Mouse (Mus musculus): ENCODE measurements around the gene Rhot2. TPM values are rescaled to one million over a fixed set of nuclear protein-coding genes. Genes with fewer than 3 reads are reported as not detected.

Rhot2 gene
- polyA plus RNA-seq, 1 experiment from 2014 or later = 7.1 TPM

DNA sequence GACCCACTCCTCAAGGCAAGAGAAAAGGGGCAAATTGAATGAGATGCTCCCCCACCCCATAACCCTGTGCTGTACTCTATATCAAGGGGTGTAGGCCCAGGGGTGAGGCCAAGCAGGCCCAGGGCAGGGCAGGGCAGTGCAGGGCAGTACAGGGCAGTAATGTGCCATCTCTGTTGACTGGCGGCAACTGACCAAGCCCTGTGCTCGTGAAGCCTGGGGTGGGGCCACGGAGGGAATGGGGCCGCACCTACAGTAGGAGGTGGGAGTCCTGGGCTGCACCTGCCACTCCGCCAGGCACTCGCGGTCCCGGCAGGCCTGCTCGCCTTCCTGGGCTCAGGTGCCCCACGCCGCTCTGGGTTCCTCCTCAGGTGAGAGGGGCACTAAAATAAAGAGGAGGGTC is 20.6 kb upstream of the Rhot2 start:
- DNase-seq (ENCODE audit: low spot score) (no peak), ATAC-seq (replicated peaks; ENCODE audit: insufficient number of reproducible peaks, low FRiP score, low TSS enrichment, low read depth) (no peak)
- Histone ChIP-seq H3K36me3 (replicated peaks; ENCODE audit: control insufficient read depth, insufficient read depth, low read depth, low read length) (no peaks in the 10 kb centered on the region), H3K4me3 (ENCODE audit: low read depth, low read length) (no peak overlapping the region), H3K9me3 (replicated peaks; ENCODE audit: control insufficient read depth, low read length) (no peaks in the 10 kb centered on the region), H3K27me3 (ENCODE audit: control insufficient read depth, insufficient read depth, low read length) (no peaks in the 10 kb centered on the region), H3K27ac (replicated peaks; ENCODE audit: low read depth, low read length) (no peak overlapping the region), H3K4me2 (ENCODE audit: low read depth, low read length) (no peak overlapping the region), H3K4me1 (ENCODE audit: control insufficient read depth, insufficient read depth, low read length) (peaks cover 15% of the 10 kb centered on the region), H3K9ac (replicated peaks; ENCODE audit: low read length) (no peak overlapping the region)
- 87% methylated on average over 11 of the region's 11 CpGs for WGBS

DNA sequence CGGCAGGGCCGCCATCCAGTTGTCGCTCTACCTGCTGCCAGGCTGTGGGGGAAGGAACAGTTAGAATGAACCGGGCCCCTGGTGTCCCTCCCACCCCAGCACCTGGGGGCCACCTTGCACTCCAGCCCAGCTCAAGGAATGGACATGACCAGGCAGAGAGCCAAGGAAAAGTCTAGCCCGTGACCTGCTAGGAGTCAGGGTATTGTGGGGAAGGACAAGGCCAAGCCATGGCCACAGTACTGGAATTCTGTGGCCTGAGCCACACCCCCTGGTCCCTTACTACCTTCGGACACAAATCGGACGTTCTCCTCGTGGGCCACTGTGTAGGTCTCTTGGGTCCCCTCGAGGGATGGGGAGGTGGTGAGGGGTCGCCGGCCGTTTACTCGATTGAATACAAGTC is 19.7 kb upstream of the Rhot2 start:
- H3K9ac ChIP-seq (replicated peaks; ENCODE audit: low read length) = no peak overlapping the region; the same call in 1 of the 2 replicates
- no peak overlapping the region for H3K4me3 ChIP-seq (ENCODE audit: low read depth, low read length)
- no peaks in the 10 kb centered on the region for H3K9me3 ChIP-seq (replicated peaks; ENCODE audit: control insufficient read depth, low read length)
- 92% methylated on average over 14 of the region's 14 CpGs for WGBS
- H3K4me2 ChIP-seq (ENCODE audit: low read depth, low read length) = no peak overlapping the region
- no peaks in the 10 kb centered on the region for H3K36me3 ChIP-seq (replicated peaks; ENCODE audit: control insufficient read depth, insufficient read depth, low read depth, low read length)
- H3K27ac ChIP-seq (replicated peaks; ENCODE audit: low read depth, low read length) = no peak overlapping the region
- peaks cover 15% of the 10 kb centered on the region for H3K4me1 ChIP-seq (ENCODE audit: control insufficient read depth, insufficient read depth, low read length)
- ATAC-seq (replicated peaks; ENCODE audit: insufficient number of reproducible peaks, low FRiP score, low TSS enrichment, low read depth) (no peak), DNase-seq (ENCODE audit: low spot score) (no peak)
- H3K27me3 ChIP-seq (ENCODE audit: control insufficient read depth, insufficient read depth, low read length) = no peaks in the 10 kb centered on the region

DNA sequence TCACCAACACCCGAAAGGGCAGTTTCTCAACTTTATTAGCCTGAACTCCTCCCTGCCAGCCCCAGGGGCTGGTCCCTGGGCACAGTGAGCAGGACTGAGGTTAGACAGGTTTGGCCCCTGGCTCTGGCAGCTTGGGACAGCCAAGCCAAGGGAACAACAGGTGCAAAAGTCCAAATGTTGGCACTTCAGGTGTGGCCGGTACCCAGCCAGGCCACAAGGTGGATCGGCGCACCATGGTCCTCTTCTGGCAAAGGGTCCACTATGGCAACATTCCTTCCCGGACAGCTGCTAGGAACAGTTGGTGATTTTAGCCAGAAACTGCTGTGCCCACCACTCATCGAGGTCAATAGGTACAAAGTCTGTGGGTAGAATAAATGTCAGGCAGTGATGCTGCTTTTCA is 19.0 kb upstream of the Rhot2 start:
- Histone ChIP-seq H3K9me3 (replicated peaks; ENCODE audit: control insufficient read depth, low read length) (no peaks in the 10 kb centered on the region), H3K4me3 (ENCODE audit: low read depth, low read length) (no peak overlapping the region), H3K4me1 (ENCODE audit: control insufficient read depth, insufficient read depth, low read length) (peaks cover 15% of the 10 kb centered on the region), H3K9ac (replicated peaks; ENCODE audit: low read length) (no peak overlapping the region), H3K4me2 (ENCODE audit: low read depth, low read length) (no peak overlapping the region), H3K36me3 (replicated peaks; ENCODE audit: control insufficient read depth, insufficient read depth, low read depth, low read length) (no peaks in the 10 kb centered on the region), H3K27me3 (ENCODE audit: control insufficient read depth, insufficient read depth, low read length) (no peaks in the 10 kb centered on the region), H3K27ac (replicated peaks; ENCODE audit: low read depth, low read length) (no peak overlapping the region)
- 94% methylated on average over 6 of the region's 6 CpGs for WGBS
- no peak for ATAC-seq (replicated peaks; ENCODE audit: insufficient number of reproducible peaks, low FRiP score, low TSS enrichment, low read depth)
- no peak for DNase-seq (ENCODE audit: low spot score)

DNA sequence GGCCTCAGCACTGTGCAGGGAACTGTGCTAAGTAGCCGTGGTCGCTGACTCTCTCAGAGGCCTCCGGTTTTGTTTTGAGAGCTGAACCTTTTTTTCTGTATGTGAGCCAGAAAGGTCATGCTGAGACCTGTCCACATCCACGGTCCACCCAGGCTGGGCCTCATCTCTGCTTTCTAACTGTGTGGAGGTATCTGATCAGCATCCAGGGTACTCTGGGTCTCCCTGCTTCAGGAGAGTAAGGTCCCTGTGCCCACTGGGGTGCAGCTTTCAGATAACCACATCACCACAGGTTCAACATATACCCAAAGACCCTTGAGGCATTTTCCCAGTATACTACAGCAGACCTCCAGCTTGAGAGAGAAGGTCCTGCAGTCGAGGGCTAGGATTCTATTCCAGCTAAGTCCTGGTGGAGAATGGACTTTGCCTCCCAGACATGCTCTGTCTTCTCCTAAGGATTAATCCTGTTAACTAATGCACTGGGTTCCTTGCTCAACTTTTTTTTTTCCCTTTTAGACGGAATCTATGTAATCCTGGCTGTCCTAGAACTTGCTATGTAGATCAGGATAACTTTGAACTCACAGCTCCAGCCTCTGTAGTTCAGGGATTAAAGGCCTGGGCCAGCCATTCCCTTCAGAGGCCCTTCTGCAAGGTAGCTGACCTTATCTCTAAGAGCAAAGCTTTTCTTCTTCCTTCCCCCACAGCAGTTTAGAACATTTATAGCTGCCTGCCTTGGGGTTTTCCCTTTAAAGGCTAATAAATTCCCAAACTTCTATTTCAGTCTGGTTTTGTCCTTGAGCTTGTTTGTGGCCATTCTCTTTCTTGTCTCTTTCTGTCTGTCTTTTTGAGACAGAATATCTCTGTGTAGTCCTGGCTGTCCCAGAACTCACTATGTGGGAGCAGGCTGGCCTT is 17.3 kb upstream of the Rhot2 start:
- H3K4me2 ChIP-seq (ENCODE audit: low read depth, low read length) = peak overlapping the region; percentile 81
- no peaks in the 10 kb centered on the region for H3K36me3 ChIP-seq (replicated peaks; ENCODE audit: control insufficient read depth, insufficient read depth, low read depth, low read length)
- peak overlapping the region; percentile 76 for H3K27ac ChIP-seq (replicated peaks; ENCODE audit: low read depth, low read length)
- H3K9ac ChIP-seq (replicated peaks; ENCODE audit: low read length) = peak overlapping the region; percentile 75
- peaks cover 9% of the 10 kb centered on the region for H3K4me1 ChIP-seq (ENCODE audit: control insufficient read depth, insufficient read depth, low read length)
- no peaks in the 10 kb centered on the region for H3K9me3 ChIP-seq (replicated peaks; ENCODE audit: control insufficient read depth, low read length)
- H3K4me3 ChIP-seq (ENCODE audit: low read depth, low read length) = peak overlapping the region; percentile 54
- DNase-seq (ENCODE audit: low spot score) (no peak), ATAC-seq (replicated peaks; ENCODE audit: insufficient number of reproducible peaks, low FRiP score, low TSS enrichment, low read depth) (peak; percentile 50; the same call in 1 of the 2 replicates)
- H3K27me3 ChIP-seq (ENCODE audit: control insufficient read depth, insufficient read depth, low read length) = no peaks in the 10 kb centered on the region
- WGBS = 10% methylated on average over 6 of the region's 6 CpGs

DNA sequence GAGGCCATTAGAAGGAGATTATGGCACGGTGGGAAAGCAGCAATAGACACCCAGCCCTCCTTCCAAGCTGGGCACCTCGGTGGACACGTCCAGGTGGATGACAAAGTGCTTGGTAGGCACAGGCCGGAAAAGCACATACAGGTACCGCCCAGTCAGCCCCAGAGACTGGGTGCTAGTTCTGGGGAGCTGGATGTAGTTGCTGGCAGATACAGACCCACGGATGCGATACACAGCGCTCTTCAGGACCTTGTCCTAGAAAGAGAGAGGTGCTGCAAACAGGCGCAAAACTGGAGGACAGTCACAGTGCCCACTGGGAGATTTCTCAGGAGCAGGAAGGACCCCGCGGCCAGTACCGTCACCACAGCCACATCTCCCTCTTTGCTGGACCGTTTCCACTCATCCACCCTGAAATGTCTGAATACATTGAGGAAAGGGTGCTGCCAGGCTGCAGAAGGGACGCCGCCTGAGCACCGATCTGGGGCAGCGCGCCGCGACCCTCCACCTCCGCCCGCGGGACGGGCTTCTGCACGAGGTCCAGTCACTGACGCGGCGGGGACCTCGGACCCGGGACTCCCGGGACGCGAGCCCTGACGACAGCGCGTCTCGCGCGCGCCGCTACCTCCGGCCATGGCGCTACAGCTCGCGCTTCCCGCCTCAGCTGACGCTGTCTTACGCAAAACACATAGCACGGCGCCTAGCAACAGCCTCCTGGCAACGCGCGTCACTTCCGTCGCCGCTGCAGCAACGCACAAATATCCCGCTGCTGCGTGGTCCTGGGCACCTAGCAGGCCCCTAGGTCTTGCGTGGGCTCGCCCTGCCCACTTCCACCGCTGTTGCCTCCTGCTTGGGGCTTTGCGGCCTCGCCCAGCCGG is 16.4 kb upstream of the Rhot2 start, which contains the start of gene Wdr90:
TSS of gene Wdr90 (minus strand) at position 670 of the 872 bp plus-strand sequence.
- Histone ChIP-seq H3K9ac (replicated peaks; ENCODE audit: low read length) (peak within 1 kb of the TSS; percentile 75), H3K4me3 (ENCODE audit: low read depth, low read length) (peak within 1 kb of the TSS; percentile 54), H3K4me1 (ENCODE audit: control insufficient read depth, insufficient read depth, low read length) (peaks cover 9% of the 10 kb centered on the region), H3K27ac (replicated peaks; ENCODE audit: low read depth, low read length) (peak within 1 kb of the TSS; percentile 76), H3K27me3 (ENCODE audit: control insufficient read depth, insufficient read depth, low read length) (no peaks in the 10 kb centered on the region), H3K9me3 (replicated peaks; ENCODE audit: control insufficient read depth, low read length) (no peaks in the 10 kb centered on the region), H3K36me3 (replicated peaks; ENCODE audit: control insufficient read depth, insufficient read depth, low read depth, low read length) (no peaks in the 10 kb centered on the region), H3K4me2 (ENCODE audit: low read depth, low read length) (peak within 1 kb of the TSS; percentile 81)
- peak; percentile 90 for ATAC-seq (replicated peaks; ENCODE audit: insufficient number of reproducible peaks, low FRiP score, low TSS enrichment, low read depth)
- WGBS = 4% methylated on average over 65 of the region's 65 CpGs
- DNase-seq (ENCODE audit: low spot score) = peak; percentile 96

DNA sequence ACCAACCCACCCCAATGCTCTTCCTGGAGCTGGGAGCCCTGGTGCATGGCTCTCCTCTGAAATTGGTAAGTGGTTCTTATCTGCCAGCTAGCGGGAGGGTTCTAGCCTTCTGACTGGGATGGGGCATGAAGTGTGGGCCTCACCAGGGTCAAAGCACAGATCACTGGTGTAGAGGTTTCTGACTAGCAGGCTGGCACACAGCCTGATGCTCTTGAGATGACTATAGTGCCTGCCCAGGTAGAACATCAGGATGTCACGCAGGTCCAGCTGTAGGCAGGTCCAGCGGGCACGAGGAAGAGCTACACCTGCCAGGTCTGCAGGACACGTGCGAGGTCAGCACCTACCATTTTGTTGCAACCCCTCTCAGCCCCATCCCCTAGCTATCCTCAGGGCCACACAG is 15.6 kb upstream of the Rhot2 start:
- H3K27ac ChIP-seq (replicated peaks; ENCODE audit: low read depth, low read length) = no peak overlapping the region
- WGBS = 94% methylated on average over 6 of the region's 6 CpGs
- no peak for ATAC-seq (replicated peaks; ENCODE audit: insufficient number of reproducible peaks, low FRiP score, low TSS enrichment, low read depth)
- H3K27me3 ChIP-seq (ENCODE audit: control insufficient read depth, insufficient read depth, low read length) = no peaks in the 10 kb centered on the region
- no peaks in the 10 kb centered on the region for H3K36me3 ChIP-seq (replicated peaks; ENCODE audit: control insufficient read depth, insufficient read depth, low read depth, low read length)
- peak overlapping the region; percentile 54; the same call in 1 of the 2 replicates for H3K4me3 ChIP-seq (ENCODE audit: low read depth, low read length)
- H3K4me2 ChIP-seq (ENCODE audit: low read depth, low read length) = peak overlapping the region; percentile 81; the same call in 1 of the 2 replicates
- H3K9me3 ChIP-seq (replicated peaks; ENCODE audit: control insufficient read depth, low read length) = no peaks in the 10 kb centered on the region
- peak overlapping the region; percentile 75 for H3K9ac ChIP-seq (replicated peaks; ENCODE audit: low read length)
- H3K4me1 ChIP-seq (ENCODE audit: control insufficient read depth, insufficient read depth, low read length) = peaks cover 9% of the 10 kb centered on the region
- no peak for DNase-seq (ENCODE audit: low spot score)

DNA sequence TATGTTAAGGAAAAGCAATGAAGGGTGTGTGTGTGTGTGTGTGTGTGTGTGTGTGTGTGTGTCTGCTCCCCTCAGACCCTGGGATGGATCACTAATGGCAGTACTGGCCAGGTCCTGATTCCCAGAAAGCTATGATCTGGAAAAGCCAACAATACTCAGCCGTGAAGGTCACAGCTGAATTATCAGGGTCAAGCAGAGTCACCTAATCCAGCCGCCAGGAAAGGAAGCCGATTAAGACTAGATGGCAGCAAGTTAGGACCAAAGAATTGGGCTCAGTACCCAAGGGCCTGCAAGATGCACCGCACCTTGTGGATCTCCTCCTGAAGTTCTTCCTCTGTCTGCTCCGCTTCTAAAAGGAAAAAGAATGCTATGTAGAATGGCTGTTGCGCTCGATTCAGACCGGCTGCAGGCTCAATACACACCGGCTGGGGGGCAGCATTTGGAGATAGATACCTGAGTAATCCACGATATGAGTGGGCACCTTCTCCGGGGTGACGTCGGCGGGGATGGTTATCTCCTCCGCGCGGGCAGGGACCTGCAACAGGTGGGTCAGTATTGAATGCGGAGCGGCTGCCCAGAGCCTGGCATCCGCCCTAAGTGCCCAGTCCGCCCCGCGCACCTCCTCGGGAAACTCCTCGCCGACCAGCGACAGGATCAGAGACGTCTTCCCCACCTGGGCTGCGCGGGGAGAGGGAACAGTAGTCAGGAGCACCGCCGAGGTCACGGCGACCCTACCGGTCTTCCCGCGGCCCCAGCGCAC is 835 bp downstream of the Rhot2 start:
- H3K36me3 ChIP-seq (replicated peaks; ENCODE audit: control insufficient read depth, insufficient read depth, low read depth, low read length) = peaks cover 16% of the 10 kb centered on the region
- peak overlapping the region; percentile 89 for H3K4me2 ChIP-seq (ENCODE audit: low read depth, low read length)
- H3K4me3 ChIP-seq (ENCODE audit: low read depth, low read length) = peak overlapping the region; percentile 84
- H3K27me3 ChIP-seq (ENCODE audit: control insufficient read depth, insufficient read depth, low read length) = no peaks in the 10 kb centered on the region
- ATAC-seq (replicated peaks; ENCODE audit: insufficient number of reproducible peaks, low FRiP score, low TSS enrichment, low read depth) (peak; percentile 2; the same call in 1 of the 2 replicates), DNase-seq (ENCODE audit: low spot score) (no peak)
- H3K27ac ChIP-seq (replicated peaks; ENCODE audit: low read depth, low read length) = peak overlapping the region; percentile 47; the same call in 1 of the 2 replicates
- H3K9me3 ChIP-seq (replicated peaks; ENCODE audit: control insufficient read depth, low read length) = no peaks in the 10 kb centered on the region
- peak overlapping the region; percentile 82 for H3K9ac ChIP-seq (replicated peaks; ENCODE audit: low read length)
- WGBS = 3% methylated on average over 36 of the region's 38 CpGs
- peaks cover 3% of the 10 kb centered on the region for H3K4me1 ChIP-seq (ENCODE audit: control insufficient read depth, insufficient read depth, low read length)
